Mouse (Mus musculus) bone marrow macrophage, adult 2 months (primary cell): ENCODE measurements around the gene Baz2a. TPM values are rescaled to one million over a fixed set of nuclear protein-coding genes. Genes with fewer than 3 reads are reported as not detected.

ENCODE experiments used
- H3K27ac ChIP-seq: 2 replicates; pipeline ENCODE4 v1.5.1; 2012; ENCODE audit warnings: low read depth, low read length; ENCODE audit not compliant: insufficient read depth
- H3K4me1 ChIP-seq: 2 replicates; pipeline ENCODE4 v1.6.1; 2012; ENCODE audit warnings: low read length; ENCODE audit not compliant: control insufficient read depth, insufficient read depth
- H3K4me3 ChIP-seq: 2 replicates; pipeline ENCODE4 v1.5.1; 2012; ENCODE audit warnings: mild to moderate bottlenecking, low read length, moderate library complexity; ENCODE audit not compliant: insufficient read depth
- CTCF ChIP-seq: IDR thresholded peaks from 2 replicates; pipeline ENCODE4 v1.5.1; 2012; ENCODE audit warnings: low read depth, mild to moderate bottlenecking, low read length, moderate library complexity
- POLR2A ChIP-seq: IDR thresholded peaks from 2 replicates; pipeline ENCODE4 v1.6.1; 2012; ENCODE audit warnings: mild to moderate bottlenecking, low read depth, low read length, borderline replicate concordance
- polyA plus RNA-seq: library from polyadenylated mRNA; stranded (reverse); fragments of >200 nt; gene quantifications from 2 replicates; pipeline ENCODE4 v1.2.4, GENCODE M21; 2012; ENCODE audit not compliant: missing spikeins, insufficient read depth, insufficient read length

Gene Baz2a
- polyA plus RNA-seq, 1 experiment: 52.9 TPM

DNA sequence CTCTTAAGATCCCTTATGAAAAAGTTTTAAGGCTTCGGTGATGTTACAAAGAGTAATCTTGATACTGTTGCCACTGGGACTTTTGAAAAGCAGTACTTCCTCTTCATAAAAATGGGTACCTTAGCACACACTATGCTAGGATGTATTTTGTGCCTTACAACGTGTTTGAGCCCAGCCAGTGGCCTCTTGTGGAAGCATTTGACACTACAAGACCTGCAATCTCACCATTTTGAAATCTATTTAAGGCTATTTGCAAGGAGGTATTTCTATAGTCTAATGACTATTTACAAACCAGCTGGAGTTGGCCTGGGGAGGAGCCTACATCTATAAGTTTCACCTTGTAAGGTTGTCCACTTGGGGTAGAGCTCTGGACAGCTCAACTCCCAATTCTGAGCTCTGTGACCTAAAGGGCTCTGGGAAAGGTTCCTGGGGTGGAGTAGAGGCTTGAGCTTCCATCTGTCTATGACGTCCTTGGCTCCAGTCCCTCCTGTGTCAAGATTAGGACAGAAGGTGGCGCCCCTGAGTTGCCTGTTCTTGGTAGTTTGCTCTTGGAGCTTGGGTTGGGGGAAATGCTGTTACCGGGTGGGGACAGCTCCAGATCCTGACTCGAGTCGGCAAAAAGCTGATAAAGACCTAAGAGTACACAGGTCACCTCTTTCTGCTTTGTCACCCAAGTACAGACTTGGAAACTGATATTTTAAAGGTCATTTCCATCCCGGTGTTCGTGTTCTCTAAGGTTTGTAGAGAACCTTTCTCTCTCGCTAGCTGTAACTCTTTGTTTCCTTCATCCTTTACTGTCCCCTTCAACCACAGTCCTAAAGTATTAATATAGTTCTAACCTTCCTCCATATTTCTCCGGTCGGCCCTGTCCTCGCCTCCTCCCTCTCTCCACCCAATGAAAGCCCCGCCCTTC is 470 bp upstream of the Baz2a start:
- Histone ChIP-seq H3K4me3 (peak overlapping the region; percentile 58), H3K27ac (peak overlapping the region; percentile 76), H3K4me1 (peaks cover 16% of the 10 kb centered on the region)
- TF ChIP-seq CTCF: peak; percentile 87
- no peak for TF ChIP-seq POLR2A

DNA sequence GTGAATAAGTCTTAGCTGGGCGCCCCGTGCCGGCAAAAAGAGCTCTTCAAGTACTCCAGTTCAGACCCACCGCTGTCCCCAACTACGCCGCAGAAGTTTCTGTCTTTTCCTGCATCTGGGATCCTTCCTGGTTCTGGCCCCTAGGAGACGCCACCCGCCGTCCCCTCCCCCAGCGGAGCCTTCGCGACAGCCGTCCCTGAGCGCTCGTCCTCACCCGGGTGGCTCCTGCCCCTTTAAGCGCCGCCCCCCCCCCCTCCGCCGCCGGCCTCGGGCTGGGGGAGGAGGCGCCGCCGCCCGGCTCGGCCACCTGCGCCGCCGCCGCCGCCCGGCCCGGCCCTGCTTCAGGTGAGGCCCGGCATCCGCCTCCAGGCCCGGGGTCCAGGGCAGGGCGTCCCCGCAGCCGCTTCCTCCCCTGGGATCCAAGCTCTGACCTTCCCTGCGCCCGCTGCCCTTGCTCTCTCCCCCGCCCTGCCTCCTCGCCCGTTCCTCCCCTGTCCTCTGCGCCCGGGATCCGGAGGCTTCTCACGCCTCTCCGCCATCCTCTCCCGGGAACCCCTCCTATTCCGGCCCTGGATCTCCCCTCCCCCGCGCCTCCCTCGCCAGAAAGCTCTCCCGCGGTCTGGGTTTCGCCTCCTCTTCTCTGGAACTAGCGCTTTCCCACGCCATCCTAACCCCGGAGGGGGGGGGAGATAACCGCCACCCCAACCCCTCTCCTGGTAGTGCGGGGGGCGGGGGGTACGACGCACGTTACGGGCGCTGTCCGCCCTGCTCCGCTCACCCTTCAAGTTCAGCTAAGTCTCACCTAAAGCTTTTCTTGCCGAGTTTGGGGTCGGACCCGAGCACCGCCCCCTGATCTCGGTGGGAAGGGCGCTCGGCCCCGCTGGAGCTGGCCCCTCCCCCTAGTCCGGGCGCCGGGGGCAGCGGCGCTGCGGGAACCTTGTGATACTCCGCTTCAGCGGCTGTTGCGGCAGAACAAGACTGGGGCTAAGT is 1.4 kb downstream of the Baz2a start:
- no peak for TF ChIP-seq POLR2A
- no peak for TF ChIP-seq CTCF
- H3K4me1 ChIP-seq: peaks cover 23% of the 10 kb centered on the region

DNA sequence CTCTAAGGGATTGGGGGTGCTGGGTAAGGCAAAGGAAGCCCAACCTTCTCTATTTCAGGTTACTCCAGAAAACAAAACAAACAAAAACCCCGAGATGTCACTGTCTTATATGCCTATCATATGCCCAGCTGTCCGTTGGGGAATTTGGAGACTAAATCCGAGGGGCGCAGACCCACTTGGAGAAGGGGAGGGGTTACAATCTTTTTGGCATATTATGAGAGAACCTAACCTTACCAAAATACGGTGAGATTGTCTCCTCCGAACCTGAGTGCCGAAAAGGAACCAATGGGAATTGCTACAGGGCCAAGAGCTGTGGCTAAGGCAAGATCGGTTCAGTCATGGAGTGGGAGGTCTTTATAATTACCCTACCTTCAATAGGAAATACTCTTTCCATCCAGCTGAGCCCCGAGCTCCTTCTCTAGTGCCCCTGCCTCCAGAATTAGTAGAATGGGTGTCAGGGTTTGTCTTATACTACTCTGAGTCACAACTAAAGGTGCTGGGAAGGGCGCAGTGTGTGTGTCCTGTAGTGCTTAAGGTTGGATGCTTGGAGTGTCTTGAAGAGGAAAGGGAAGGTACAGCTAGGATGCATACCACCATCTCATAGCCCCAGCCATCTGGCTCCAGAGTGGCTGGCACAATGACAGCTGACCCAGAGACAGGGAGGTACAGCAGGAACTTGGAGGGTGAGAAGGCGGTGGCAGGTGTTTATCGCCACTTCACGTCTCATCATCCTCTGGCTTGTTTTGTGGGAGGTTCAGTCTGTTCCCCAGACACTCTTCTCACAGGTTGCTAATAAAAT is 2.3 kb downstream of the Baz2a start:
- Histone ChIP-seq H3K27ac (peak overlapping the region; percentile 68; the same call in 1 of the 2 replicates), H3K4me1 (peaks cover 23% of the 10 kb centered on the region), H3K4me3 (peak overlapping the region; percentile 77)
- TF ChIP-seq POLR2A: no peak
- TF ChIP-seq CTCF: no peak

More for the DNA sequence above, 1.4 kb downstream of the Baz2a start:
- Histone ChIP-seq H3K4me3 (peak overlapping the region; percentile 77), H3K27ac (peak overlapping the region; percentile 80)

DNA sequence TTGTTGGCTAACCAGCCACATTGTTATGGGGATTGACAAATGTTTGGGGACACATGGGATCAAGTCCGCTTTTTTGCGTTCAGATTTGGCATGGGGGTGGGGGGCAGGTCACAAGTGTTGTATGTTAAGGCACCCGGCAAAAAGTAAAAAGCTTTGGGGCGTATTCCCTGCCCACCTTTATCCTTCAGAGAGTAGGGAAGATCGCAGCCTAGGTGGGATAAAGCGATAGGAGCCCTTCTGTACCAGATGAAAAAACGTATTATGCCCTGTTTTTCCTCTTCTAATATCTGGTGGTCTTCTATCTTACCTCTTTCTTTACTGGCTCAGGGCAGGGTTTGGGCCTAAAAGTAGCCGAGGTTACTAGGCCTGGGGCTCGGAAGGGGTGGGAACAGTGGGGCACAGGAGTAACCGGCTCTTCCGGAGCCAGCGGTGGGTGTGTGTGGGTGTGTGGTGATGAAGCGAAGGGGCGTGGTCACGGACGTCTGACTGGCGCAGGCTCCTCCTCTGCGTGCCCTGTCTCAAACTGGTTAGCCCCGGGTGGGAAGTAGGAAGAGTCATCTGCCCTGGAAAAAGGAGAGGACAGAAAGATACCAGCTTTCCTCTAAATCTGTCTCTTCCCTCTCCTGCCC is 3.1 kb downstream of the Baz2a start:
- no peak for TF ChIP-seq POLR2A
- no peak for TF ChIP-seq CTCF
- Histone ChIP-seq H3K4me1 (peaks cover 23% of the 10 kb centered on the region), H3K27ac (peak overlapping the region; percentile 74), H3K4me3 (peak overlapping the region; percentile 77)

DNA sequence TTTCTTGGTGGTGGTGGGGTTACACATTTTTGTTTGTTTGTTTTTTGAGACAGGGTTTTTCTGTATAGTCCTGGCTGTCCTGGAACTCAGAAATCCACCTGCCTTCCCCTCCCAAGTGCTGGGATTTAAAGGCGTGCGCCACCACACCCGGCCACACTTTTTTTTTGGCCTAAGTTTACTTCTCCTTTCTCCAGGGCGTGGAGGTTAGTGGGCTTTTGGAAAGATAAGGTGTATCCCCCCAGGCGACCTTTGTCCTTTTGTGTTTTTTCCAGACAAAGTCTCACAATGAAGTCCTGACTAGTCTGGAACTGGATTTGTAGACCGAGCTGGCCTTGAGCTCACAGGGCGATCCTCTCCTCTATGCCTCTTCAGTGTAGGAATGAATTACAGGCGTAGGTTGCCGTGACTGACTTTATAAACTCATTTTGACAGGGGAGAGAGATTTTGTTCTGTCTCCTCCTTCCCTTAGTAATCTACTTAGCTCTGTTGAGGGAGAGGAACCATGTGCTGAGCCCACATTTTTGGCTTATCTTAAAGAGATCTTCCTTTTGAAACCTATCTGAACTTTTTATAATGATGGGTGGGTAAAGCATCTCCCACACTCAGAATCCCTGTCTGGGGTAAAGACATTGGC is 3.7 kb downstream of the Baz2a start:
- Histone ChIP-seq H3K27ac (peak overlapping the region; percentile 74), H3K4me1 (peaks cover 23% of the 10 kb centered on the region), H3K4me3 (peak overlapping the region; percentile 44)
- TF ChIP-seq POLR2A: no peak
- TF ChIP-seq CTCF: no peak

DNA sequence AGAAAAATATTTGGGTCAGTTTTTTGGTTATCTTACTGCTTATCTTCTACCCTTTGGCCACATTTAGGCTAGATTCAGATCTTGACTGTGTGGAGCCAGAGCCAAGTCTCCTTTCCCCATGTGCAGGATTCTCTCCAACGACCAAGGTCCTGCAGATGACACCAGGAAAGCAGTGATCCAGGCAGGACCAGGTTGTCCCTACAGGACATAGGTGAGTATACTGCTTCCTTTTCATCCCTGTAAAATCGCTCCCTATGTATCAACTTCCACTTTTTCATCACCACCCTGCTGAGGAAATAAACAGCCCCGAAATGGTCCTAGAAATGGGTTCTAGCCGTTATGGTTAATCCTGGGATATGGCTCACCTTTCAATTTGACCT is 4.9 kb downstream of the Baz2a start:
- peak overlapping the region; percentile 87 for H3K4me3 ChIP-seq
- no peak overlapping the region for H3K27ac ChIP-seq
- TF ChIP-seq CTCF: no peak
- no peak for TF ChIP-seq POLR2A
- peaks cover 23% of the 10 kb centered on the region for H3K4me1 ChIP-seq

DNA sequence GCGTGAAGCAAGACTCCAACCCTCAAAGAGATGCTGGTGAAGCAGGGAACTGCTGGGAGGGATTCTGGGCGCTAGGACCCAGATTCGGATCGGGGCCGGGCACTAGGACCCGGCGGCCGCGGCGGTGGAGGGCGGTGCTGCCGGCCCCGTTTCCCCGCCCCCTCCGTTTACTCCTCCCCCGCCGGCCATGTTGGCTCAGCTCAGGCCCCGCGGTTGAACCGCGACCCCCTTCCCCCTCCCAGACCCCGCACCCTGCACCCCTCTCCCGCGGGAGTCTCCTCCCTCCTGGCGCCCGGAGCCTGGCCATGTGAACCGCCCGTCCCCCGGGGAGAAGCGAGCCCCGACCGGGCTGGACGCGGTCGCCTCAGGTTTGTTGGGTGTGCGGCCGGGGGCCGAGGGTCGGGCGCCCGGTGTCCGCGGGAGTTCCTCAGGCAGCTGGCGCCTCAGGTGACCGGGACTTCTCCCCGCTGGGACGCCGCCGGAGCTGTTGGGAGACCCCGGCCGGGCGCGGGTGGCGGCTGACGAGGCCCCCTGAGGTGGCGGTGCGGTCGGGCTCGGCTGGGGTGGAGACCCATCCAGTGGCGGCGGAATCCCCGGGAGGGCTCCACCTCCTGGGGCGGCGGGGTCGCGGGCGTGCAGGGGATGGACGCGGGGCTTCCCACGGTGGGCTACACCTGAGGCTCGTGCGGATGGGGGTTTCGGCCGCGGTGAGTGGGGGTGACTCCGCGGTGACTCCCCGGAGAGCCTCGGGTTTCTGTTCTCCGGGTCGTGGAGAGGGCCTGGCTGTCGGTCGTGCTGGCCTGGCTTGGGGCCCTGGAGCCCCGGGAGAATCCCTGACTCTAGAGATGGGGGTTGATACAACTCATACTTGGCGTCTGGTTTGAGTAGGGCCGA is 5.6 kb downstream of the Baz2a start:
- Histone ChIP-seq H3K4me1 (peaks cover 24% of the 10 kb centered on the region), H3K4me3 (peak overlapping the region; percentile 87), H3K27ac (peak overlapping the region; percentile 61)
- TF ChIP-seq CTCF: no peak
- no peak for TF ChIP-seq POLR2A

DNA sequence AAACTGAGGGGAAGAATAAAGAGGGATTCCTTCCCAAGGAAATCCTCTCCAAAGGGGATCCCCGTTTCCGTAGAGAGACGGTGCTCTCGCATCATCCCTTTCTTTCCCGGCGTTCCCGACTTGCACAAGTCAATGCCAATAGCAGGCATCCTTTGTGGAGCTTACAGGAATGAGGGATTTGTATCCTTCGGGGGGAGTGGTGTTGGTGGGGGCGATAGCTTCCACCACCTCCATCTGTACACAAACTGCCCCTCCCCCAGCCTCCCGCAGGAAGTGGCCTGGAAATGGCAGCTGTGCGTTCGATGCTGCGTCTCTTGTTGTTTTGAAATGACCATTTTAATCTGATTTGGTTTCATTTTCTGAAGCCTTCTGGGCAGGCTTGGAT is 6.2 kb downstream of the Baz2a start:
- Histone ChIP-seq H3K27ac (peak overlapping the region; percentile 61), H3K4me1 (peaks cover 26% of the 10 kb centered on the region), H3K4me3 (peak overlapping the region; percentile 87)
- TF ChIP-seq POLR2A (no peak), CTCF (no peak)
